Mouse (Mus musculus): ENCODE measurements around the gene Etv6.

- TF ChIP-seq CTCF (conservative IDR thresholded peaks at IDR 0.05; ENCODE audit: low read length) (no peak), NANOG (IDR thresholded peaks at IDR 0.05; ENCODE audit: borderline replicate concordance, low read length) (no peak)
These were observed 137.9 kb downstream of the Etv6 start for GRCm38 (mm10) chr6:134173439-134173838.
